Comparison of ENCODE assay signal across 10 mouse cellular contexts in the genomic region with DNA sequence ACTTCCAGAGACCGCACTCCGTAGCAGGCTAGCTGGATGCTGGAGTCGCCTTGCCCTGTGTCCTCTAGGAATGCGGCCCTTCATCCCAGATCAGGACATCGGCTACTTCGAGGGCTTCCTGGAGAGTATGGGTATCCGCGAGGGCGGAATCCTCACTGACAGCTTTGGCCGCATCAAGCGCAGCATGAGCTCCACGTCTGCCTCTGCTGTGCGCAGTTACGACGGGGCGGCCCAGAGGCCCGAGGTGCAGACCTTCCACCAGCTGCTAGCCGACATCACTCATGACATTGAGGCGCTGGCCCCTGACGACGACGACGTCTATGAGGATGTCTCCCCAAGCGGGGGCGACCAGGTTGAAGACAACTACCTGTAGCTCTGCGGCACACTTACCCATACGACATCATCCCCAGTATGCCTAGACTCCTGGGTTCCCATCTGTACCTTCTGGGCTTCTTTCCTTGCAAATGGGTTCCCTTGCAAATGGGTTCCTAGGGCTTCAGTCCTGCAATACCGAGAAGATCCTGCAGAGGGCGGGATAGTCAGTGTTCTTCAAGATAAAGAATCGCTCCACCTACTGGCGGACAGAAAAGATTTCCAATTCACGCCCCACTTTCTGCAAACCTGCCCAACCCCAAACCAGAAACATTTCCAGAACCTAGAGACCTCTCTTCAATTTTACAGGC. TPM values are rescaled to one million over a fixed set of nuclear protein-coding genes. Genes with fewer than 3 reads are reported as not detected.
DNase-seq lines count a peak whose midpoint lies in the region; ATAC-seq and TF ChIP-seq lines count a peak whose summit lies in the region.
"Had no signal": no experiment of that assay in that cellular context is flagged by ENCODE, and none has a peak within 500 bp of the region (broad histone marks: within the 10 kb centered on the region; RNA-seq: fewer than 3 reads in every experiment).

No protein-coding gene starts in this region.

- TF ChIP-seq POLR2A in cortical plate, adult 2 months (IDR thresholded peaks at IDR 0.05; ENCODE audit: extremely low read depth, insufficient read depth, low read length): no peak

- H3K27ac ChIP-seq in hindbrain, embryonic 11.5 days (ENCODE audit: low read depth, low read length): no peak overlapping the region
- H3K27ac ChIP-seq in hindbrain, embryonic 13.5 days: no peak overlapping the region
- H3K27ac ChIP-seq in cortical plate, adult 2 months (ENCODE audit: insufficient read depth, low read length): no peak overlapping the region
- no peak overlapping the region for H3K27ac ChIP-seq in heart, embryonic 10.5 days
- H3K27ac ChIP-seq: embryonic facial prominence, embryonic 12.5 days had no signal

- no peaks in the 10 kb centered on the region for H3K36me3 ChIP-seq in hindbrain, embryonic 11.5 days (ENCODE audit: control insufficient read depth, insufficient read depth, low read length)
- no peaks in the 10 kb centered on the region for H3K36me3 ChIP-seq in hindbrain, embryonic 13.5 days
- H3K36me3 ChIP-seq in heart, embryonic 10.5 days: no peaks in the 10 kb centered on the region
- H3K36me3 ChIP-seq: embryonic facial prominence, embryonic 12.5 days had no signal

- 0 out of 2 replicates have a peak, but pooled peaks have one; percentile 30 for ATAC-seq in hindbrain, embryonic 11.5 days (ENCODE audit: low FRiP score)
- no peak for ATAC-seq in hindbrain, embryonic 13.5 days (ENCODE audit: low FRiP score)

- H3K4me2 ChIP-seq in hindbrain, embryonic 11.5 days (replicated peaks; ENCODE audit: low read depth, low read length): no peak overlapping the region
- no peak overlapping the region for H3K4me2 ChIP-seq in hindbrain, embryonic 13.5 days
- H3K4me2 ChIP-seq: embryonic facial prominence, embryonic 12.5 days had no signal

- no peak overlapping the region for H3K4me3 ChIP-seq in hindbrain, embryonic 11.5 days (ENCODE audit: low read depth, low read length)
- H3K4me3 ChIP-seq in hindbrain, embryonic 13.5 days: no peak overlapping the region
- H3K4me3 ChIP-seq in cortical plate, adult 2 months (ENCODE audit: insufficient read depth, low read length): no peak overlapping the region
- H3K4me3 ChIP-seq in heart, embryonic 10.5 days: peak overlapping the region; percentile 9; the same call in 1 of the 2 replicates
- H3K4me3 ChIP-seq: embryonic facial prominence, embryonic 12.5 days; myocyte had no signal

- no peaks in the 10 kb centered on the region for H3K9me3 ChIP-seq in hindbrain, embryonic 11.5 days (ENCODE audit: control insufficient read depth, low read length)
- no peaks in the 10 kb centered on the region for H3K9me3 ChIP-seq in hindbrain, embryonic 13.5 days
- H3K9me3 ChIP-seq in heart, embryonic 10.5 days: no peaks in the 10 kb centered on the region
- H3K9me3 ChIP-seq: embryonic facial prominence, embryonic 12.5 days had no signal

- TF ChIP-seq CTCF in cortical plate, adult 2 months (IDR thresholded peaks at IDR 0.05; ENCODE audit: extremely low read depth, insufficient read depth, low read length): peak; percentile 99

- peak; percentile 95 for DNase-seq in hindbrain, embryonic 11.5 days (ENCODE audit: low spot score)
- peak; percentile 70 to 81 for DNase-seq in adrenal gland, adult 18-20 months (ENCODE audit: low spot score in 2 of 2)
- DNase-seq in heart, embryonic 10.5 days (ENCODE audit: low spot score): no peak
- DNase-seq in layer of hippocampus, postnatal 25 days (ENCODE audit: extremely low spot score in 1 of 2, low spot score in 1 of 2): peak; percentile 56 to 91
- DNase-seq in mesoderm, embryonic 11.5 days (ENCODE audit: low read depth, low spot score): peak; percentile 94
- DNase-seq in spleen, postnatal 36 days (ENCODE audit: low spot score in 2 of 2): peak; percentile 60 to 77

- H3K4me1 ChIP-seq in hindbrain, embryonic 11.5 days (replicated peaks; ENCODE audit: control insufficient read depth, insufficient read depth, low read length): no peaks in the 10 kb centered on the region
- H3K4me1 ChIP-seq in hindbrain, embryonic 13.5 days (replicated peaks): 0 out of 2 replicates have a peak, but pooled peaks cover 2% of the 10 kb centered on the region
- no peaks in the 10 kb centered on the region for H3K4me1 ChIP-seq in cortical plate, adult 2 months (ENCODE audit: control insufficient read depth, insufficient read depth, low read length)
- peaks cover 20% of the 10 kb centered on the region for H3K4me1 ChIP-seq in heart, embryonic 10.5 days
- H3K4me1 ChIP-seq: embryonic facial prominence, embryonic 12.5 days had no signal

- no peaks in the 10 kb centered on the region for H3K27me3 ChIP-seq in hindbrain, embryonic 11.5 days (ENCODE audit: control insufficient read depth, insufficient read depth, low read length)
- peaks cover 21% of the 10 kb centered on the region; the same call in 1 of the 2 replicates for H3K27me3 ChIP-seq in hindbrain, embryonic 13.5 days
- peaks cover 14% of the 10 kb centered on the region; the same call in 1 of the 2 replicates for H3K27me3 ChIP-seq in heart, embryonic 10.5 days (ENCODE audit: insufficient read depth, poor library complexity, severe bottlenecking)

- WGBS in hindbrain, embryonic 11.5 days: 34% methylated on average over 32 of the region's 32 CpGs
- WGBS in hindbrain, embryonic 13.5 days: 30% methylated on average over 32 of the region's 32 CpGs
- 30% methylated on average over 32 of the region's 32 CpGs for WGBS in heart, embryonic 10.5 days

- H3K9ac ChIP-seq in hindbrain, embryonic 11.5 days (ENCODE audit: low read depth, low read length): no peak overlapping the region
- H3K9ac ChIP-seq in hindbrain, embryonic 13.5 days: no peak overlapping the region
- H3K9ac ChIP-seq: embryonic facial prominence, embryonic 12.5 days had no signal

RNA-seq across cellular contexts. Expression of a gene that starts 15.2 kb away (rescaled TPM):
- polyA plus RNA-seq in hindbrain, embryonic 11.5 days (2014; fragmentation: Nextera tagmentation; extraction: Ambion mirVana): 2.1 and 2.2 TPM in 2 replicates
- 1.3 and 1.9 TPM in 2 replicates for polyA plus RNA-seq in hindbrain, embryonic 13.5 days (2015; fragmentation: Nextera tagmentation; extraction: Ambion mirVana)
- total RNA-seq in adrenal gland, adult 18-20 months (2021): 10 to 100 TPM; 10.2 to 10.7 TPM
- polyA plus RNA-seq in cortical plate, adult 2 months (2012; rRNA removed): 11.7 and 13.2 TPM in 2 replicates
- 4.4 and 5.1 TPM in 2 replicates for polyA plus RNA-seq in heart, embryonic 10.5 days (2016; fragmentation: Nextera tagmentation; extraction: Ambion mirVana)
- 1 to 10 TPM; 3.9 to 5.2 TPM for total RNA-seq in layer of hippocampus, postnatal 25 days (2021)
- polyA plus RNA-seq: myocyte had no signal

RNA-seq across cellular contexts. Expression of a gene that starts 27.3 kb away (rescaled TPM):
- 2.0 and 2.4 TPM in 2 replicates for polyA plus RNA-seq in hindbrain, embryonic 11.5 days (2014; fragmentation: Nextera tagmentation; extraction: Ambion mirVana)
- polyA plus RNA-seq in hindbrain, embryonic 13.5 days (2015; fragmentation: Nextera tagmentation; extraction: Ambion mirVana): 1.7 and 2.2 TPM in 2 replicates
- total RNA-seq in adrenal gland, adult 18-20 months (2021): 1 to 10 TPM; 3.9 to 4.2 TPM
- 3.4 and 3.7 TPM in 2 replicates for polyA plus RNA-seq in cortical plate, adult 2 months (2012; rRNA removed)
- polyA plus RNA-seq in heart, embryonic 10.5 days (2016; fragmentation: Nextera tagmentation; extraction: Ambion mirVana): 0.48 and 1.3 TPM in 2 replicates
- 1 to 10 TPM; 1.6 to 1.8 TPM for total RNA-seq in layer of hippocampus, postnatal 25 days (2021)

RNA-seq across cellular contexts. Expression of a gene that starts 49.3 kb away (rescaled TPM):
- polyA plus RNA-seq in hindbrain, embryonic 11.5 days (2014; fragmentation: Nextera tagmentation; extraction: Ambion mirVana): 0.45 and 0.81 TPM in 2 replicates
- polyA plus RNA-seq in hindbrain, embryonic 13.5 days (2015; fragmentation: Nextera tagmentation; extraction: Ambion mirVana): 1.7 and 2.0 TPM in 2 replicates
- total RNA-seq in adrenal gland, adult 18-20 months (2021): 1 to 10 TPM in 1 of 2 experiments, under 1 TPM in 1; 0.86 to 1.3 TPM
- polyA plus RNA-seq in cortical plate, adult 2 months (2012; rRNA removed): 1.4 and 1.9 TPM in 2 replicates
- polyA plus RNA-seq in heart, embryonic 10.5 days (2016; fragmentation: Nextera tagmentation; extraction: Ambion mirVana): not detected in 2 replicates
- total RNA-seq in layer of hippocampus, postnatal 25 days (2021): 1 to 10 TPM; 1.9 to 2.1 TPM
- polyA plus RNA-seq: myocyte had no signal
